Mouse (Mus musculus) spleen, adult 2 months (tissue): Measurements from ENCODE around the gene Dnajb6.

Experiments
- CTCF ChIP-seq: fragments of 200-500 bp; IDR thresholded peaks from 2 replicates; pipeline ENCODE4 v1.5.1; 2011; ENCODE audit warnings: mild to moderate bottlenecking, inconsistent platforms; ENCODE audit not compliant: insufficient read depth, insufficient read length, insufficient replicate concordance; ENCODE audit errors: extremely low read depth
- POLR2A ChIP-seq: fragments of 200-500 bp; IDR thresholded peaks from 2 replicates; pipeline ENCODE4 v1.6.1; 2011; ENCODE audit warnings: low read depth, low read length, inconsistent platforms

DNA sequence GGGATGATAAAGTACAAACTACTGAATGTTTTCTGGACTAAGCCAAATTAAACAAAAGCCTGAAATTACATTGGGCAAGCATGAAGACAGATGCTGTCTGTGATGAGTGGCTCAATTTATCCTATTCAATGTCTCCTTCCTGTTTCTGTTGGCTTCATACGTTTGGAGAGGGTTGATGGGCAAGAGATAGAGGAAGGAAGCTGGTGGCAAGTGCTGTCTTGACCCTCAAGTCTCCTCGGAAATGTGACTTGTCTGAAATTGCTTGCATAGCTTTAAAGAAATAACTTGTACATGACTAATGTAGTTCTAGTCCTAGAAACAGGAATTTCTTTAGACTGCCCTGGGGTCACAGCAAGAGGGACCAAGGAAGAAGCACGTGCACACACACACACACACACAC lies 109.5 kb downstream of the Dnajb6 start:
- no peak for TF ChIP-seq CTCF
- TF ChIP-seq POLR2A: no peak
